Mouse (Mus musculus) frontal cortex, postnatal 25 days (tissue): ENCODE data around the gene Myl12a.

ENCODE experiments used
- DNase-seq, 2 experiments: peaks; one replicate each; pipeline ENCODE4 v3.0.0; 2022; ENCODE audit warnings: low spot score in 2 of 2

The Myl12a gene

DNA sequence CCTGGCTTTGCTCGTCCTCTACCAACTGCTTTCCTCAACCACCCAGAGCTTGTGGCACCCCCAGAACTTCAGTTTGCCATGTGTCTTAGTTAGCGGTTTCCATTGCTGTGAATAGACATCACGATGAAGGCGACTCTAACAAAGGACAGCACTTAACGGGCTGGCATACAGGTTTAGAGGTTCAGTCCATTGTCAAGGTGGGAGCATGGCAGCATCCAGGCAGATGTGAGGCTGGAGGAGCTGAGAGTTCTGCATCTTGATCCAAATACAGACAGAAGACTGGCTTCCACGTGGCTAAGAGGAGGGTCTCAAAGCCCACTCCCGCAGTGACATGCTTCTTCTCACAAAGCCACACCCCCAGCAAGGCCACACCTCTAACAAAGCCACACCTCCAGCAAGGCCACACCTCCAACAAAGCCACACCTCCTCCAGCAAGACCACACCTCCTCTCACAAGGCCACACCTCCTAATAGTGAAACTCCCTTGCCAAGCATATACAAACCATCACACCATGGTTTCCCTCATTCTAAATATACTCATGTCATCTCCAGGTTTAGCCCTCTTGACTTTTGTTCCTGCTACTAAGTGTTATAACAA lies 8.1 kb upstream of the Myl12a start:
- no peak for DNase-seq

- no peak for DNase-seq
Observed at GRCm38 (mm10) chr17:71009751-71010150, 7.1 kb upstream of the Myl12a start.

DNA sequence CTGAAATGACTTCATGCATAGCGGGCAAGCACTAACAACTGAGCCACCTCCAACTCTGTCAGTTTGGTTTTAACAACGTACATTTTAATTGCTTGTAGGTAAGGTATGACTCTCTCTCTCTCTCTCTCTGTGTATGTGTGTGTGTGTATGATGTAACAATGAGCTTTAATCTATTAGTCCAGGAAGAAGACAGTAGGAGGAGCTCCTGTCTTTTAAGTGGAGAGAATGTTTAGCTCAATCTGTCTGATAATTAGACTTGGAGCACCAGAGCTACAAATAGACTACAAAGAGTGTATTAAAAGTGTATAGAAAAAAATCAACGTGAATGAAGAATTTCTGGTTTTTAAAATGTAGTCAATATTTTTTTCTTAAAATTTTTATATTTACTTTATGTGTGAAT lies 6.0 kb upstream of the Myl12a start:
- no peak for DNase-seq

DNA sequence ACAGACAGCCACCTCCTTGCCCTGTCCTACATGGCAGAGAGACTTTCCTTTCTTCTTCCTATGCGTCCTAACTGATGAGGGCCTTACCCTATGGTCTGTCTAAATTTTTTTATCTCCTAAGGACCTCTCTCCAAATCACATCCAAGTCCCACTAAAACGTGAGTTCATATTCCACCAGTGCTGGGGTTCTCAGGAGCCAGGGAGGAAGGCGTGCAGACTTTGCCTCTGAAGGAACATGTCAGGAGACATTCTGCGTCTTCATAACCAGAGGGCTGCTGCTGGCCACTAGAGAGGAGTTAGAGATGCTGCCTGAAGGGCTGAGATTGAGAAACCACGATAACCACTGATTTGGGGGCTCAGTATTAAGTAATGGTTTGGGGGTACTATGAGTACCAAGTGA lies 4.3 kb upstream of the Myl12a start:
- no peak for DNase-seq

- DNase-seq = no peak
Observed at GRCm38 (mm10) chr17:71004186-71004960, 1.7 kb upstream of the Myl12a start.

DNA sequence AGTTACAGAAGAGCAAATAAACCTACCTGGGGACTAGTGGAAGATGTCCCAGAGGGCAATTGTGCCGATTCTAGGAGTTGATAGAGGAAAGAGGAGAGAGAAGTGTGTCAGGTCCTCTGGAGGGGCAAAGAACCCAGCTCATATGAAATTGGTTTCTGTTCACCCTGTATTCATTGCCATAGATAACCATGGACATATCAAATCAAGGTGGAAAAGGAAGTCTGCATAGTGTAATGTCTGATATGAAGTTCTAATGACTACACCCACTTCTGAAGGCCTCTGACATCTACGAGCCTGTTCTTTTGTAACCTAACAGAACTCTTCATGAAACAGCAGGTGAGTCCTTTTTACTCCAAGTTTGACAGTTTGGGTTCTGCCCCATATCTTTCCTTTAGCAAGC lies 1.0 kb upstream of the Myl12a start:
- DNase-seq = no peak

DNA sequence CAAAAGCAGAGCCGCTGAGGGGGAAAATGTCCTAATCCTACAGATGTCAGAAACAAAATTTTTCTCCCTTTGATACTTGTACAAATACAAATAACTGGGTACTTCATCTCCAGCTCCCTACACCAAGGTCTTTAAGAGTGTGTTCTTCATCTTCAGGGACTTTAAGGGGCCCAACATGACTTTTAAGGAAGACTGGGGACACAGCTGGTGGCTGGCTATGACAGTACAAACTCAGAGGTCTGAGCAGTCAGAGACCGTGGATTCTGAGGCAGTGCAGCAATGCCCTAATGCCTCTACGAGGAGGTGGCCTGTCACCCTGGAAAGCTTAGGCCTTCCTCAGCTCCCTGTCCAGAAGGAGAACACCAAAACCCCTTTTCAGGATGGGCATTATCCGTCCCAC lies 434 bp upstream of the Myl12a start:
- no peak for DNase-seq

DNA sequence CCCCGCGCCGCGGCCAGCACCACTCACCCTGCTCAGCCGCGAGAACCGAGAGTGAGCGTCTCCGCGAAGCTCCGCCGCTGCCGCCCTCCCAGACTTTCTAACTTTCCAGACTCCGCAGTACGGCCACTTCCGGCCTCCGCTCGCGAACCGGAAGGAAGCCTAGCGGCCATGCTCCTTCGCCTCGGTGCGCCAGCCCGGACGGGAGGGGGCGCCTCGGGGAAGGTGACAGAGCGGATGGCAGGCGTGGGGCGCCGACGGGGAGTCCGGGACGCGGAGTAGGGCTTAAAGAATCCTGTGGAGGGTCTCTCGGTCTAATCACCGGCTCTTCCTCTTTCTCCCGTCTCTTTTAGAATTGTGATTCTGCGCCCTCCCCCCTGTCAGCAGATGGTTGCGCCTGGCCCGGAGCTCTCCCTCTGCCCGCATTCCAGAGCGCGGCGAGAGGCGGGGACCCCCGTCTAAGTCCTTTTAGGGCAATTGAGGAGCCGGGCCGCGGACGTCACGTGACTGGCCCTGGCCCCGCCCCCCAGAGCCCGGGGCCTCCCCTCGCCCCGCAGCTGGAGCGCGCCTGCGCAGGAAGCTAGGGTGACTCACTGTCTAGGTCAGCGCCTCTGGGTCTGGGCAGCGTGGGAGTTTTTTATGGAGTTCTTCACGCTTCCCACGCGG lies 466 bp downstream of the Myl12a start, which contains the start of gene Myom1:
Gene Myom1 (plus strand): TSS at position 553 of the 663 bp plus-strand sequence.
- peak; percentile 92 to 95 for DNase-seq

DNA sequence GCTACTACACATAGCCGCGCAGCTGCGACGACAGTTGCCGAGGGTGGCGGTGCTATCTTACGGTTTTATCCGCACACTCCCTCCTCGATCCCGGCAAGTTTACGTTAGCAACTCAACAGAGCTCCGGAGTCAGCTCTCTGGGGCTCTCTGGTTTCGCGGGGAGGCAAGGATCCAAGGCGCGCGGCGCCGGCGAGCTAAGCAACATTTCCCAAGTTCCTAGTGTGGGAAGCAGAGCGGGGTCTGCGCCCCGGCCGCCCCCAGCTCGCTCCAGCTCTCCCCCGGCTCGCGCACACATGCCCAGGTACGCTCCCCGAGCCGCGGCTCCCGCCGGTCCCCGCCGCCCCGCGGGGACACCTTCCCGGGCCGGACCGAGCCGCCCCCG lies 988 bp downstream of the Myl12a start:
- no peak for DNase-seq

- no peak for DNase-seq
Observed at GRCm38 (mm10) chr17:71001067-71001466, 1.6 kb downstream of the Myl12a start.

- DNase-seq = no peak
Observed at GRCm38 (mm10) chr17:71000255-71000654, 2.4 kb downstream of the Myl12a start.

- DNase-seq = no peak
Observed at GRCm38 (mm10) chr17:70999187-70999586, 3.5 kb downstream of the Myl12a start.

DNA sequence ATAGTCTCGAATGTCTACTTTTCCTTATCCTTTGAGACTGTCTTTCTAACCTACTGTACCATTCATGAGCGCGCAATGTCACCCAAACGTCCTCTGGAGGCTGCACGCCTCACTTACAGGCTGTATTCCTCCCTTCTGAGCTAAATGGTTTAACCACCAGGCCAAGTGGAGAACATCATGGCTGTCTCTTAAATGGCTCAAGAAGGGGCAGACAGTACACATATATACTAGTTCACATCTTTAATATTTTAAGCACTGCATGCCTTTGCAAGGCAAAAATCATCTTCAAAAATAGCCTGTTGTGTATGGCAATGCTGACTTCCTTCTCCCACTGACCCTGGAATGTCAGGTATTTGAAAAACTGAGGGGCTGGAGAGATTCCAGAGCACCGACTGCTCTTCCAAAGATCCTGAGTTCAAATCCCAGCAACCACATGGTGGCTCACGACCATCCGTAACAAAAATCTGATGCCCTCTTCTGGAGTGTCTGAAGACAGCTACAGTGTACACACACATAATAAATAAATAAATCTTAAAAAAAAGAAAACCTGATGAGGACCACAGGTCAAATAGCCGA lies 4.2 kb downstream of the Myl12a start:
- DNase-seq = no peak

DNA sequence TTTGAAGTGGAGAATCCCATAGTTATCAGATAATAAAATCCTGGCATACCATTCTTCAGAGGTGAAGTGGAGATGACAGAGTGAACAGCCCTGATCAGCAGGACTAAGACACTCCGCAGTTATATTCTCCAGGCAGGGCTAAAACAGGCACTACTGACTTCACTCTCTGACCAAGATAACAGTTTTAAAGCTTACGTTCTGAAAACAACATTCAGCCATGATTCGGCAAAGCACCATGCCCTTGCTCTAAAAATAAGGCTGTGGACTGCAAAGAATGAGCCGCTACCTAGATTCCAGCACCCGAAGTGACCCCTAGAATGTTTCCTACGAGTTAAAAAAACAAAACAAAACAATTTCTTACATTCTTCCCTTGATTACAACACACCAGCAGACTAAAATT lies 4.8 kb downstream of the Myl12a start:
- DNase-seq = no peak

DNA sequence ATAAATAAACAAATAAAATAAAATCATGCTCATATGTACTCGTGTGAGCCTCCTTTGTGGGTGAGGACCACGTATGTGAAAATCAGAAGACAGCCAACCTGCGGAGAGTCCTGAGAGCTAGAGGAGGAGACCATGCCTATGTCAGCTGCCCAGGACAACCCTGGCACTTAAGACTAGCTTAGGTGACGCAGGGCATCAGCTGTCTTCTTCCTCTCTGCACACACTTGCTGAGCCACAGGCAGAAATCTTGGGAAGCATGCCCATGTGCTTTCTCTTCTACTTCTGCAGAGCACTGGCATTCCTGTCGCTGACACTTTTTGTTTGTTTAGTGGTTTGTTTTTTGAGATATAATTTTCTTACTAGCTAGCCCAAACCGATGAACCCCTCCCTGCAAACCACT lies 7.1 kb downstream of the Myl12a start:
- DNase-seq = no peak

DNA sequence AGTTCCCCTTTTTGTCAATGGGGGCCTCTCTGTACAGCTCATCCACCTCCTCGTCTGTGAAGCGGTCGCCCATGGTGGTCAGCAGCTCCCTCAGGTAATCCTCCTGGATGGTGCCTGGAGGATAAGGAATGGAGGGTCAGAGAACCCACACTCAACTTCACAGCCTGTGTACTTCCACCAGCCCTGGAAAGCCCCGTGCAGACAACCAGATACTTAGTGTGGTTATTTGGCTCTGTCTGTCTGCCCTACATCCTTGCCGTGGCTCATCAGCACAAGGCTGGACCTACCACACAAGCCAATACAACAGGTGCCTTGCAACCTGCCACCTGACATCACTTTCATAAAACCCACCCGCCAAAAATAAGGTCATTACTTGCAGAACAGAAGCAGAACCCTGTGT lies 8.0 kb downstream of the Myl12a start:
- no peak for DNase-seq

GRCm38 (mm10) chr17:70993385-70993807 lies 9.3 kb downstream of the Myl12a start:
- DNase-seq = no peak

GRCm38 (mm10) chr17:70992662-70993061 lies 10.0 kb downstream of the Myl12a start:
- DNase-seq = no peak

GRCm38 (mm10) chr17:70991706-70992625 lies 10.7 kb downstream of the Myl12a start:
- no peak for DNase-seq

DNA sequence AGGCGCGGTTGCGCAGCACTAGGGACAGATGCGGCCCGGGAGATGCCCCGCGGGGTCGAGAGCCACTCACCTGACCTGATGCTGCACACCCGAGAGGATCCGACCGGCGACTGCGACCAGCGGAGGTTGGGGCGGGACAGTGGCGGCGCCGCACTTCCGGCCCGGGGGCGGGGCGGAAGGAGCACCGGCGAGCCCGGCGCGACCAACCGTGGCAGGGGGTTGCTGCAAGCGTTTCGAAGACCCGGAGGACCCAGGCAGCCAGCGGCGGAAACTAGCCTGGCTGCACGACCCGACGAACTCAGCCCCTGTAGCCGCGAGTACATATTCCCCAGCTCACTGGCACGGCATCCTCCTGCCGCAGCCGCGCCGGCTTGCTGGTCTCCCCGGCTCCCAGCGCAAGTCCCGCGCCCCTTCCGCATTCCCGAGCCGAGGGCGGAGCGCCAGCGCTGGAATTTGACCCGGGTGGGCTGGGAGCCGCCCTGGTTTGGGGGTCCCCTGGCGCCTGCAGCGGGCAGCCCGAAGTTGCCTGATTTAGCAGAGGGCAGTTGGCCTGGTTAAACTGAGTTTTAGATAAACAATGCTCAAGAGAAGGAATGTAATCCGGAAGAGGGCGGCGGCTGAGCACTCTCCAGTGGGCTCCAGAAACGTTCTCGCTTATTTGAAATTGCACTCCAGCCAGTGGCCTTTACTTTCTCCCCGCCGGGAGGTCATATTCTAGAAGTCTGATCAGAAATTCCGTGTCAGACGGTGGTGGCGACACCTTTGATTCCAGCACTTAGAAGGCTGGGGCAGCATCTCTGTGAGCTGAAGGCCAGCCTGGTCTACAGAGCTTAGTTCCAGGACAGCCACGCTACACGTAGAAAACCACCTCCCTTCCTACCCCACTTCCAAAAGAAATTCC lies 12.0 kb downstream of the Myl12a start:
- peak; percentile 64 to 67 for DNase-seq
